Mouse (Mus musculus): Measurements from ENCODE around the gene Rufy2. TPM values are rescaled to one million over a fixed set of nuclear protein-coding genes. Genes with fewer than 3 reads are reported as not detected.

Gene Rufy2
- total and polyA plus RNA-seq, 3 experiments = 1.8 to 2.6 TPM; not detected in 1

DNA sequence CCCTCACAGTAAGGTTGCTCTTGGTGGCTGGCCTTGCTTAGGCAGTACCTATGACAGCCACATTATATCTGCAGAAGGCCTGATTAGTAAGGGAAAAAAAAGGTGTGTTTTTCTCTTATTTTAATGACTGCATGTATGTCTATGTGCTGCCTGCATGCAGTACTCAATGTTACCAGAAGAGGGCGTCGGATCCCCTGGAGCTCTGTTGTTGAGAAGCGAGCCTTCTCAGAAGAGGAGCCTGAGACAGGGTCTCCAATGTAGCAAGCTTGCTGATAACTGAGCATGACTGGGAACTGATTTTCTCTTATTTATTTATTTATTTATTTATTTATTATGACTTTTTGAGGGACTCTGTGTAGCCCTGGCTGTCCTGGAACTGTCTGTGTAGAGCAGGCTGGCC, 7.3 kb downstream of the Rufy2 start:
- Histone ChIP-seq H3K9me3 (replicated peaks; ENCODE audit: insufficient read depth, low read length) (no peaks in the 10 kb centered on the region), H3K9ac (ENCODE audit: control insufficient read depth, low read depth, low read length, poor library complexity, severe bottlenecking) (no peak overlapping the region), H3K4me1 (ENCODE audit: control insufficient read depth in 1 of 2, insufficient read depth in 2 of 2, low read length in 2 of 2) (no peaks in the 10 kb centered on the region), H3K36me3 (ENCODE audit: control insufficient read depth in 1 of 2, insufficient read depth in 2 of 2, low read length in 2 of 2) (no peaks in the 10 kb centered on the region), H3K27me3 (ENCODE audit: control insufficient read depth in 1 of 2, insufficient read depth in 2 of 2, low read length in 2 of 2) (no peaks in the 10 kb centered on the region), H3K4me3 (ENCODE audit: control insufficient read depth in 1 of 2, insufficient read depth in 1 of 2, low read depth in 2 of 2, low read length in 2 of 2) (no peak overlapping the region), H3K27ac (ENCODE audit: control insufficient read depth, low read depth, low read length) (no peak overlapping the region), H3K79me2 (ENCODE audit: control insufficient read depth, insufficient read depth, low read length, poor library complexity) (no peaks in the 10 kb centered on the region)
- no peak for TF ChIP-seq TAL1 (IDR thresholded peaks at IDR 0.05; ENCODE audit: low read length)
- no peak for TF ChIP-seq ELF1 (IDR thresholded peaks at IDR 0.05; ENCODE audit: low read depth, low read length)
- no peak for TF ChIP-seq KAT2A (conservative IDR thresholded peaks at IDR 0.05; ENCODE audit: low read depth, low read length)
- TF ChIP-seq POLR2AphosphoS5 (IDR thresholded peaks at IDR 0.05; ENCODE audit: borderline replicate concordance, low read depth, low read length) = no peak
- TF ChIP-seq ZNF384 (IDR thresholded peaks at IDR 0.05; ENCODE audit: low read depth, low read length) = no peak
- TF ChIP-seq EP300 (IDR thresholded peaks at IDR 0.05; ENCODE audit: low read depth in 1 of 2, low read length in 2 of 2) = no peak
- TF ChIP-seq ETS1 (IDR thresholded peaks at IDR 0.05; ENCODE audit: low read depth, low read length) = no peak
- no peak for TF ChIP-seq CHD2 (IDR thresholded peaks at IDR 0.05; ENCODE audit: low read length)
- no peak for TF ChIP-seq TCF12 (IDR thresholded peaks at IDR 0.05; ENCODE audit: low read depth, low read length)
- TF ChIP-seq CTCF (IDR thresholded peaks at IDR 0.05 in 2 of 3, conservative IDR thresholded peaks at IDR 0.05 in 1 of 3; ENCODE audit: control insufficient read depth in 1 of 3, insufficient read depth in 1 of 3, low read depth in 2 of 3, low read length in 3 of 3, poor library complexity in 1 of 3, severe bottlenecking in 1 of 3) = peak; percentile 75 to 96 (median 76)
- TF ChIP-seq HCFC1 (IDR thresholded peaks at IDR 0.05; ENCODE audit: low read depth, low read length) = no peak
- TF ChIP-seq ZKSCAN1 (IDR thresholded peaks at IDR 0.05; ENCODE audit: low read depth, low read length) = no peak
- TF ChIP-seq TBP (IDR thresholded peaks at IDR 0.05; ENCODE audit: low read depth, low read length) = no peak
- peak; percentile 41; the same call in 1 of the 2 replicates for TF ChIP-seq ZC3H11A (IDR thresholded peaks at IDR 0.05; ENCODE audit: low read depth, low read length)
- no peak for TF ChIP-seq BHLHE40 (IDR thresholded peaks at IDR 0.05; ENCODE audit: borderline replicate concordance, low read depth, low read length)
- no peak for TF ChIP-seq NELFE (IDR thresholded peaks at IDR 0.05; ENCODE audit: low read depth, low read length)
- no peak for TF ChIP-seq POLR2AphosphoS2 (IDR thresholded peaks at IDR 0.05; ENCODE audit: low read length)
- no peak for TF ChIP-seq RCOR1 (IDR thresholded peaks at IDR 0.05; ENCODE audit: low read depth, low read length)
- TF ChIP-seq MEF2A (IDR thresholded peaks at IDR 0.05; ENCODE audit: extremely low read depth, insufficient replicate concordance, low read depth, low read length, poor library complexity, severe bottlenecking) = no peak
- no peak for TF ChIP-seq POLR2A (IDR thresholded peaks at IDR 0.05; ENCODE audit: control insufficient read depth in 1 of 2, insufficient read depth in 1 of 2, low read depth in 1 of 2, low read length in 2 of 2, poor library complexity in 1 of 2)
- TF ChIP-seq RAD21 (IDR thresholded peaks at IDR 0.05; ENCODE audit: low read depth, low read length) = peak; percentile 45
- no peak for TF ChIP-seq NRF1 (IDR thresholded peaks at IDR 0.05; ENCODE audit: insufficient read depth, low read depth, low read length, poor library complexity, severe bottlenecking)
- TF ChIP-seq CHD1 (IDR thresholded peaks at IDR 0.05; ENCODE audit: low read depth, low read length) = no peak
- TF ChIP-seq E2F4 (IDR thresholded peaks at IDR 0.05; ENCODE audit: borderline replicate concordance, low read depth, low read length) = no peak
- peak; percentile 79 for TF ChIP-seq SMC3 (IDR thresholded peaks at IDR 0.05; ENCODE audit: low read depth, low read length)
- TF ChIP-seq MAZ (IDR thresholded peaks at IDR 0.05; ENCODE audit: low read depth, low read length) = no peak
- peak; percentile 77 for DNase-seq (ENCODE audit: low read depth, low spot score)
